Mouse (Mus musculus) C2C12 (cell line): ENCODE data around the gene Mtmr4.

Source experiments
- CTCF ChIP-seq: IDR thresholded peaks from one replicate; pipeline ENCODE4 v1.5.1; 2011; ENCODE audit not compliant: control insufficient read depth, insufficient read depth, insufficient read length
- MYOG ChIP-seq: IDR thresholded peaks from one replicate; pipeline ENCODE4 v1.6.1; 2011; ENCODE audit not compliant: control insufficient read depth, insufficient read length; ENCODE audit errors: extremely low read depth

DNA sequence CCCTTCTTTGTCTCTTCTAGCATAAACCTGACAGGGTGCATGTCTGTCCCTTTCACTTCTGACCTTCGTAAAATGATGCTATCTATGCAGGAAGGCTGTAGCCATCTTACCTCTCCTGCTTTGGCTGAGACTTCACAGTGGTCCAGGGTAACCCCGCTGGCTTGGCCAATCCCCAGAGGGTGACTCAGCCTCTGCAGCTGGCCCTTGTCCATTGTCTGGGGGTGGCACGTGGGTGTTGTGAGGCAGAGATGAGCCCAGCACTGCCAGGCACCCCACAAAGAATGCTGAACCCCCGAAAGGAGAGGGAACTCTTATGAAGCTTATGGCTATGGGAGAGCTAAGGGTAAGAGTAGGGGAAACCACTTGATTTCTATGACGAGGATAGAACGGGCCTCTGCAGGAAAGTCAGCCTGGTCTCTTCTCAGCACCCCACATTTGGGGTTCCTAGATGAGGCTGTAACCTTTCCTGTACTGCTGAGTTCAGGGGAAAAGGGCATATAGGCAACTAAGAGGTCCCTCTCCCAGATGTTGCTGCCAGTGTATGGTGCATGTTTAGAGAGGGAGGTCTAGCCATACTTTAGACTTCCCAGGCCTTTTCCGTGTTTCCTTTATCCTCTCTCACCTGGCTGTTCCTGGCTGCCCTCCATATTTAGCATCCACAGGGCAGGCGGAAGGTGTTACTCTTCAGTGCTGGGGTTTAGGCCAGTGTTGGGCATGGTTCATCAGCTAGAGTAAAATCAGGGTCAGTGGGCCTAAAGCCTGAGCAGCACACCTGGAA is 9.8 kb upstream of the Mtmr4 start:
- TF ChIP-seq CTCF (no peak), MYOG (no peak)
